Mouse (Mus musculus) intestine, postnatal 0 days (tissue): ENCODE data around the gene Cxcl14. TPM values are rescaled to one million over a fixed set of nuclear protein-coding genes. Genes with fewer than 3 reads are reported as not detected.

Experiments
- ATAC-seq: fragments of 200-750 bp; cut with Nextera tagmentation; 2 replicates; pipeline ENCODE4 v1.8.0; 2017; ENCODE audit warnings: mild to moderate bottlenecking, moderate TSS enrichment, moderate library complexity
- H3K27ac ChIP-seq: fragments of 300-500 bp; sonication (generic); 2 replicates; pipeline ENCODE4 v1.5.1; 2014; ENCODE audit warnings: mild to moderate bottlenecking, low read depth, low read length, moderate library complexity
- H3K27me3 ChIP-seq: fragments of 300-500 bp; sonication (generic); replicated peaks from 2 replicates; pipeline ENCODE4 v1.6.1; 2014; ENCODE audit warnings: low read length, mixed read lengths; ENCODE audit not compliant: control insufficient read depth, insufficient read depth
- H3K36me3 ChIP-seq: fragments of 300-500 bp; sonication (generic); 2 replicates; pipeline ENCODE4 v1.6.1; 2014; ENCODE audit warnings: mild to moderate bottlenecking, moderate library complexity; ENCODE audit not compliant: control insufficient read depth, insufficient read depth
- H3K4me1 ChIP-seq: fragments of 300-500 bp; sonication (generic); replicated peaks from 2 replicates; pipeline ENCODE4 v1.6.1; 2014; ENCODE audit warnings: antibody characterized with exemption, low read length, mixed read lengths; ENCODE audit not compliant: control insufficient read depth, insufficient read depth
- H3K4me2 ChIP-seq: fragments of 300-500 bp; sonication (generic); replicated peaks from 2 replicates; pipeline ENCODE4 v1.6.1; 2014; ENCODE audit warnings: low read depth, mild to moderate bottlenecking, moderate library complexity
- H3K4me3 ChIP-seq: fragments of 300-500 bp; sonication (generic); 2 replicates; pipeline ENCODE4 v1.5.1; 2014; ENCODE audit warnings: low read depth, low read length
- H3K9ac ChIP-seq: fragments of 300-500 bp; sonication (generic); 2 replicates; pipeline ENCODE4 v1.6.1; 2014; ENCODE audit warnings: mild to moderate bottlenecking, low read depth, low read length
- H3K9me3 ChIP-seq: fragments of 300-500 bp; sonication (generic); 2 replicates; pipeline ENCODE4 v1.6.1; 2016; ENCODE audit warnings: mixed run types; ENCODE audit not compliant: control insufficient read depth
- CTCF ChIP-seq: sonication (generic); IDR thresholded peaks from 2 replicates; pipeline ENCODE4 v1.5.1; 2016; ENCODE audit warnings: low read depth, mild to moderate bottlenecking, control low read depth, antibody characterized with exemption, moderate library complexity
- WGBS: fragments of 180-500 bp; shearing (Covaris S2); extraction: QIAGEN DNeasy Blood & Tissue Kit; methylation state at CpG from one replicate; pipeline ENCODE4 v1.1.7; 2014; 5-methylcytosine and 5-hydroxymethylcytosine counted together
- polyA plus RNA-seq: library from polyadenylated mRNA; unstranded; fragments of >200 nt; fragmentation: Nextera tagmentation; extraction: Ambion mirVana; gene quantifications from 2 replicates; pipeline ENCODE4 v1.2.1, GENCODE M21; 2015

The Cxcl14 gene
- polyA plus RNA-seq, 1 experiment from 2014 or later = 19.4 TPM

DNA sequence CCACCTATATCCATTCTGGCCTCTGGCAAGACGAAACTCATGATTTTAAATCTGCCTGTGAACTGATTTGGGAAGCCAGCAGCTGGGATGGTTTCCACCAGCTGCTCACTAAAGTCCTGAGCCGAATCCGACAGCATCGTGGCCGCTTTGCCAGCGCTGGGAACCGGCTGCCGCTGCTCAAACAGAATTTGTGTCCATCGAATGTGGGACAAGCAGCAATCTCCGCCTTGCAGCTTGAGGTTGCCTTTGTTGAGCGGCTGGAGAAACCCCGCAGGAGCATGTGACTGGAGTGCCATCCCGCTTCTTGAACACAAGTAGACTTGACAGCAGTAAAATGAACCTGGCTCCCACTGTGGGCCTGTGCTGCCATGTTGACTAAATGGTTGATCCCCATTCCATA is 13.0 kb downstream of the Cxcl14 start:
- 91% methylated on average over 13 of the region's 13 CpGs for whole genome bisulfite sequencing
- Histone ChIP-seq H3K36me3 (no peaks in the 10 kb centered on the region), H3K4me1 (no peaks in the 10 kb centered on the region), H3K4me3 (no peak overlapping the region), H3K27me3 (no peaks in the 10 kb centered on the region), H3K4me2 (no peak overlapping the region), H3K9me3 (no peaks in the 10 kb centered on the region), H3K9ac (no peak overlapping the region), H3K27ac (no peak overlapping the region)
- no peak for TF ChIP-seq CTCF
- no peak for ATAC-seq

DNA sequence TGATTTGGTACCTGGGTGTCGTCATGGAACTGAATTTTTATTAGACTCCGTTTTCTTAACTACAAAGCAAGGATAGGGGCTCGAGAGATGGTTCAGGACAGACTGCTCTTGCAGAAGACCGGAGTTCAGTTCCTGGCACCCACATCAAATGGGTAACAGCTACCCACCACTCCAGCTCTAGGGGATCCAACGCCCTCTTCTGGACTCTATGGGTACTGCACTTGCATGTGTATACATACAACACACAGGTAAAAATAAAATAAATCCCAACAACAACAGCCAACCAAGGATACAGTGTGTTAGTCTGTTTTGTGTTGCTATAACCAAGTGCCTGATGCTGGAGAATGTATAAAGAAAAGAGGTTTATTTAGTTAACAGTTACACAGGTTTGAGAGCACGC is 16.0 kb downstream of the Cxcl14 start:
- 78% methylated on average over 6 of the region's 6 CpGs for WGBS
- H3K27ac ChIP-seq = no peak overlapping the region
- no peaks in the 10 kb centered on the region for H3K4me1 ChIP-seq
- no peaks in the 10 kb centered on the region for H3K27me3 ChIP-seq
- no peaks in the 10 kb centered on the region for H3K9me3 ChIP-seq
- H3K4me3 ChIP-seq = no peak overlapping the region
- H3K36me3 ChIP-seq = no peaks in the 10 kb centered on the region
- no peak overlapping the region for H3K4me2 ChIP-seq
- no peak for ATAC-seq
- TF ChIP-seq CTCF = peak; percentile 41; the same call in 1 of the 2 replicates
- H3K9ac ChIP-seq = no peak overlapping the region

DNA sequence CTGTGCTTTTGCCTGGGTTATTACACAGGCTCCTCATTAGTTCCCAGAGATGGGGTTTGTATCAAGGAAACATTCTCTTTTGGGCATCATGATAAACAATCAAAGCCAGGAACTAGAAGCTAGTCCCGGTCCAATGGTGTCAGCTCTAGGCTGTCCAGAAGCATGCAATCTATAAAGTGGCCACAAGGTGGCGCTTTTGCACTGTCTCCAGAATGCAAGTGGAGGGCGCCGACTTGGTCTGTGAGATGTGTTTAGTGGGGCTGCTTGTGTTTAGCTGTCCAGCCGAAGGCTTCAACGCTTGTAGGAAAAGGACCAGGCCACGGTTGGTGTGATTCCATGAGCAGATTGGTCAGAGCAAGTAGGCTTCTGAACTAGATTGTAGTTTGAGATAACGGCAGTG is 16.9 kb downstream of the Cxcl14 start:
- TF ChIP-seq CTCF = peak; percentile 95
- Histone ChIP-seq H3K36me3 (no peaks in the 10 kb centered on the region), H3K4me3 (no peak overlapping the region), H3K9me3 (no peaks in the 10 kb centered on the region), H3K27me3 (no peaks in the 10 kb centered on the region), H3K9ac (no peak overlapping the region), H3K27ac (no peak overlapping the region), H3K4me2 (no peak overlapping the region), H3K4me1 (no peaks in the 10 kb centered on the region)
- WGBS = 16% methylated on average over 8 of the region's 8 CpGs
- peak; percentile 51; the same call in 1 of the 2 replicates for ATAC-seq

DNA sequence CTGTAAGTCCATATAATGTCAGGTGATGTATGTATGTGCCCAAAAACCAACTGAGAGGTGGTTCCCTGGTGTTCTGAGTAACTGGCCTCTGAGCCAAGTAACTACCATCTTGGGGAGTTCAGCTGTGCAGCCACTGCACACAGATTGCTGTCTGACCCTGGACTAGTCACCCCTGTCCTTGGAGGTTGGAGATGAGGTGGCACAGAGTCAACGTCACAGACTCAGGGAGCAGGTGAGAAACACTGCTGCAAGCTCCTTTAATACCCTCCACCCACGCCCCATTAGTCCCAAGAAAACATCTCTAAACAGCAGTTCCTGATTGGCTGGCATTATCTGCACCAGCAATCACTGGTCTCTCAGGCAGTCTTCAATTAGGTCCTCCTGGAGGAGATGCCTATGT is 21.2 kb downstream of the Cxcl14 start:
- no peak overlapping the region for H3K9ac ChIP-seq
- no peak for ATAC-seq
- H3K36me3 ChIP-seq = no peaks in the 10 kb centered on the region
- WGBS = 40% methylated on average over 2 of the region's 2 CpGs
- no peak overlapping the region for H3K4me3 ChIP-seq
- H3K9me3 ChIP-seq = no peaks in the 10 kb centered on the region
- no peaks in the 10 kb centered on the region for H3K27me3 ChIP-seq
- no peak for TF ChIP-seq CTCF
- no peak overlapping the region for H3K4me2 ChIP-seq
- H3K4me1 ChIP-seq = no peaks in the 10 kb centered on the region
- H3K27ac ChIP-seq = no peak overlapping the region

DNA sequence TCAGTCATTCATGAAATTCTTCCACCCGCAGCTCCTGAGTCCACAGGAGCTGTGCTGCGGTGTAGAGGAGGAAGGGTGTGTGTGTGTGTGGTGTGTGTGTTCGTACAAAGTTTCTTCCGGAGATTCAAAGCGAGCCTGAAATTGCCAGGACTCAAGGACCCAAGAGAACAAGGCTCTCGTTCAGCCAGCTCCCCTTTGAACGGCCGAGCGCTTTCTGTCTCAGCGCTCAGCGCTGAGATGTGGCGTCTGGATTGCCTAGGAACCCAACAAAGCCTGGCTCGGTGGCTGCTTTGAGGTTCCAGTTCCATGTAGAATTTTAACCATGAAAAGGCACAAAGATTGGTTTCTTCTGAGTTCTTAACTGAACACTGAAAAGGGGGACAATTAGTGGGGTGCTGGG is 26.2 kb downstream of the Cxcl14 start:
- no peaks in the 10 kb centered on the region for H3K9me3 ChIP-seq
- no peak for ATAC-seq
- H3K9ac ChIP-seq = no peak overlapping the region
- H3K27ac ChIP-seq = no peak overlapping the region
- H3K4me3 ChIP-seq = no peak overlapping the region
- no peak overlapping the region for H3K4me2 ChIP-seq
- H3K36me3 ChIP-seq = no peaks in the 10 kb centered on the region
- TF ChIP-seq CTCF = no peak
- no peaks in the 10 kb centered on the region for H3K4me1 ChIP-seq
- H3K27me3 ChIP-seq = 0 out of 2 replicates have a peak, but pooled peaks cover 2% of the 10 kb centered on the region
- WGBS = 66% methylated on average over 13 of the region's 13 CpGs

DNA sequence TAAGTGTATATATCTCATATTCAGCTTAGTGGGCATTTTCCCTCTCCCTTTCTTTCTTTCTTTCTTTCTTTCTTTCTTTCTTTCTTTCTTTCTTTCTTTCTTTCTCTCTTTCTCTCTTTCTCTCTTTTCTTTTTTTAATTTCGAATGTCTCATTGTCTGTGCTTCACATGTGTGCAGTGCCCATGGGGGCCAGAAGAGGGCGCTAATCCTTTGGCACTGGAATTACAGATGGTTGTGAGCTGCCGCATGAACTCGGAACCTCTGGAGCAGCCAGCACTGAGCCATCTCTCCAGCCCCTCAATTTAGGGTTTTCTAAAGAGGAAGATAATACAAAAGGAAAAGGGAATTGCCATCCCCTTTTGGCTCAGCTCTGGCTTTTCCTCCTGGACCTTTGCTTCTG is 29.0 kb downstream of the Cxcl14 start:
- H3K4me1 ChIP-seq = no peaks in the 10 kb centered on the region
- ATAC-seq = no peak
- 78% methylated on average over 4 of the region's 4 CpGs for WGBS
- peak; percentile 32 for TF ChIP-seq CTCF
- peaks cover 7% of the 10 kb centered on the region for H3K27me3 ChIP-seq
- no peaks in the 10 kb centered on the region for H3K36me3 ChIP-seq
- no peak overlapping the region for H3K4me3 ChIP-seq
- no peak overlapping the region for H3K9ac ChIP-seq
- no peaks in the 10 kb centered on the region for H3K9me3 ChIP-seq
- H3K27ac ChIP-seq = no peak overlapping the region
- H3K4me2 ChIP-seq = no peak overlapping the region

DNA sequence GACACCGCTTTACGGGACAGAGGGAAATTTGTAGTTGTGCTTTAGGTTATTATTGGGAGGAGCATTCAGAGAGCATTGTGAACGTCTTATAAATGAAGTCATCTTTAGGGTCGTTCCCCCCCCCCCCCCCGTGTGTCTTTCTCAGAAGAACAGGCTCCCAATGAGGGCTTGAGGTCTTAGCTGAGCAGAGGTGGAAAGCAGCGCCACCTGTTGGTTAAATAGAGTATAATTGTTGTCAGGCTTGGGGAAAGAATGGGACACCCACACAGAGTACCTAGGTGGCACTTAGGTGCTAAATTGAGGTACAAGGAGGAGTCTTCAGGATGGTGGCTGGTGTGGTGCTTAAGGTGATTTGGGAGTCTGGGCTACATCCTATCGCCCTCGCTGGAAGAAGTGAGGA is 29.9 kb downstream of the Cxcl14 start:
- Histone ChIP-seq H3K9me3 (no peaks in the 10 kb centered on the region), H3K4me2 (no peak overlapping the region), H3K27me3 (peaks cover 16% of the 10 kb centered on the region), H3K4me3 (no peak overlapping the region), H3K4me1 (no peaks in the 10 kb centered on the region), H3K27ac (no peak overlapping the region), H3K9ac (no peak overlapping the region), H3K36me3 (no peaks in the 10 kb centered on the region)
- 40% methylated on average over 8 of the region's 8 CpGs for WGBS
- ATAC-seq = no peak
- TF ChIP-seq CTCF = peak; percentile 73
